Mouse (Mus musculus) small intestine, adult 2 months (tissue): ENCODE measurements around the gene Btrc.

Experiments
- CTCF ChIP-seq: fragments of 200-500 bp; IDR thresholded peaks from 2 replicates; pipeline ENCODE4 v1.5.1; 2012; ENCODE audit warnings: low read depth, mild to moderate bottlenecking, control low read depth, inconsistent platforms, low read length, moderate library complexity, mixed read lengths; ENCODE audit not compliant: insufficient replicate concordance, insufficient read length; ENCODE audit errors: extremely low read depth
- POLR2A ChIP-seq: fragments of 200-500 bp; IDR thresholded peaks from 2 replicates; pipeline ENCODE4 v1.6.1; 2012; ENCODE audit warnings: low read depth, mild to moderate bottlenecking, control low read depth, inconsistent platforms, low read length, moderate library complexity

DNA sequence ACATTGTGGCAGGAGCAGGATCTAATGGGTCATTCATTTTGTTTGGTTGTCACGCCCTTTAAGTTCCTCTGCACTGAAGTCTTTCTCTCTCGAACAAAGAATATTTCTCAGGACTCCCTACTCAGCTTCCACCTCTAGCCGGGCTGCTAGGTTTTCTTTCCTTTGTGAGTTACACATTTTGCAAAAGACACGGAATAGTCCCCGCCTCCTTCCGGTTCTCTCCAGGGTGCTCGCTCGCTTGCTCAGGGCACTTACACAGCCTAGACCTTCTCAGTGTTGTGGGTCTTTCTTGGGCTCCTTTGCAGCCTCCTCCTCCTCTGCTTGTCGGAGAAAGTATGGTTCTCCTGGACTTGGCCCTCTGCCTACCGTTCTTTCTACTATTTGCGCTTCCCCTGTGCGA lies 13.1 kb upstream of the Btrc start:
- no peak for TF ChIP-seq POLR2A
- no peak for TF ChIP-seq CTCF
